Mouse (Mus musculus): ENCODE measurements at regions not wholly inside any gene's neighbourhood (a gene's known extent, or its start where the extent isn't known, plus 50 kb on each side); places are given as distances from the start of the nearest gene placed in this dataset.

- no peak for DNase-seq (ENCODE audit: low read depth, low spot score)
Observed at GRCm38 (mm10) chr3:155246628-155247027, 153.4 kb downstream of the Lrriq3 start.

- no peak for DNase-seq (ENCODE audit: low read depth, low spot score)
Observed at GRCm38 (mm10) chr3:155247124-155247523, 153.9 kb downstream of the Lrriq3 start.

DNA sequence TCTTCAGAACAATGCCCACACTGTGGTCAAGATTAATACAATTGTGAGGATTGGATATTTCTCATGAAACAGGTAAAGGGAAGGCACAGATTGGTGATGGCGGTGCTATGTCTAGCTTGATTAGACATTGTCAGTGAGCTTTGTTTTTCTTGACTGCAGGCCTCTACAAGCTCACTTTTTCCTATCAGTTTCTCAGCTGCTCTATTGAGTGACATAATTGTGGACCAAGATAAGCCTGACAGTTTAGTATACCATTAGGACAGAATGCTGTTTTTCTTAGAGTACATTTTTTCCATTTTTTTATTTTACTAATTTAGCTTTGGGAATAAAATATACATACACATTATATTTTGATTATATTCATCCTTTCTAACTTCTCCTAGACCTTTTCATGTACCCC lies 154.7 kb downstream of the Lrriq3 start:
- no peak for DNase-seq (ENCODE audit: low read depth, low spot score)

GRCm38 (mm10) chr3:155250904-155251303 lies 157.7 kb downstream of the Lrriq3 start:
- DNase-seq (ENCODE audit: low read depth, low spot score), result no peak

DNA sequence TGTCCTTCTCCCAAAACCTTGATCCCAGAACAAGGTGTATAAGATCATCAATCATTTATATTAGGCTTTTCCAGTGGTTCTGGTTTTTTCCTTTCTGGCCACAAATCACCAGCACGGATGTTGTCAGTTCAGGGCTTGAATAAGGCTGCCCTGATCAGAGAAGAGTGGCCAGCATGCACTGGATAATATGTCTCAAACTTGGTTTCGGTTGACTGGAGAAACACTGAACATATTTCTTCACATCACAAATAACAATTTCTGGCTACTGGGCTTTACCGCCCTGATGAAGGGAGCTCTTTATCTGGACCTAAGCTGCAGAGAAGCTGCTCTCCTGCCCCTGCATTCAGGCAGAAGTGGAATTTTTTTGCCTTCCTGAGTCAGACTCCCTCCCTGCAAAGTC lies 205.0 kb downstream of the Lrriq3 start:
- no peak for DNase-seq (ENCODE audit: low read depth, low spot score)

DNA sequence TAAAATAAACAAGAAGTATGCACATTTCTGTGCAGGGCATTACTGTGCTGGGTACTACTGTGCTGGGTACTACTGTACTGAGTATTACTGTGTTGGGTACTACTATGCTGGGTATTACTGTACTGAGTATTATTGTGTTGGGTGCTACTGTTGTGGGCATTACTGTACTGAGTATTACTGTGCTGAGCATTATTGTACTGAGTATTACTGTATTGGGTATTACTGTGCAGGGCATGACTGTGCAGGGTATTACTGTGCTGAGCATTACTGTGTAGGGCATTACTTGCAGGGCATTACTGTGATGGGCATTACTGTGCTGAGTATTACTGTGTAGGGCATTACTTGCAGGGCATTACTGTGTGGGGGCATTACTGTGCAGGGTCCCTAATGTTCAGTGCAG lies 205.5 kb downstream of the Lrriq3 start:
- DNase-seq (ENCODE audit: low read depth, low spot score), result no peak

DNA sequence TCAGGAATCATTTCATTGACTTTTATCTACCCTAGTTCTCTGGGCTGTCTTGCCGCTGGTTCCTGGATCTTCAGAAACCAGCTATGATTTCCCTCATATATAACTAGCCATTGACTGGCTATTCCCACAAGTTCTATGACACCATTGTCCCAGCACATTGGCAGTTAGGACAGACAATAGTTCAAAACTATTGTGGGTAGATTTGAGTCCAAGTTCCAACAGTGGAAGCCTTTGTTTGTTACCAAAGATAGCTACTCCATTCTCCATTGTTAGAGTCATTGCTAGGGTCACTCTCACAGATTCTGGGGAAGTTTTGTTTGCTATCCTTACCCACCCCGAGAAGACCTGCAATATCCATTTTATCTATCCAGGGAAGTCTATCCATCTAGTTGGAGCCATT lies 229.1 kb downstream of the Lrriq3 start:
- no peak for DNase-seq (ENCODE audit: low read depth, low spot score)

DNA sequence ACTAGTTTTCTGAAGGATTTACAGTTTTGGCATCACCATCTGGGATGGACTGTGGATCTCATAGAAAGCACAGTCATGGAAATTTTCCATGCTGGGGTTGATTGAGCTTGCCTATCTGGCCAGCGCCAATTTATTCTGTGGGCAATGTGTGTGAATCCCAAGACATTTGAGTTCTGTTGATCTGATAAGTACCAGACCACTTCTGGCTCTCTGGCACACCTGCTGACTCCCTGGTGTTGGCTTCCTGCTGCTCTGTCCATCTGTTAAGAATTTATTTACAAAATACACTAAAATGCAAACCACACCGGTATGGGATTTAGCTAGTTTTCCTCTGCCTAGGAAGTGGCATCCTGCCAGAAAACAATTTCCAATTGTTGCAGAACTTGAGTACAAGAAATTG lies 236.5 kb downstream of the Lrriq3 start:
- no peak for DNase-seq (ENCODE audit: low read depth, low spot score)

DNA sequence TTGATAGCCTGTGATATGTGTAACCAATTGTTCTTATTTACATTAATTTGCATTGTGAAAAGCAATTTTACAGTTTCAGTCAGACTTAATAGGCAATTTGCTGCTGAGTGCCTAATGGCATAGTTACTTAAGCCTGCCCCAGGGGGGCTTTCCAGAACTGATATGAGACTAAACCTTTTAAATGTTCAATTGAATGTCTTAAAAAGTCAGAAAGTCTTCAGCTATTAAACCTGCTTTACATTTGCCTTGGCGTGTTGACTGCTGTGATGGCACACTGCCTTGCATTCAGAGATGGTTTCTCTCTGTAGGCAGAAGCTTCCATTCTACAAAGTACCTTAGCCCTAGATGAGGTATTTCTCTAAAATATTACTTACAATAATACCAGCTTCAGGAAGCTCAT lies 256.0 kb downstream of the Lrriq3 start:
- no peak for DNase-seq (ENCODE audit: low read depth, low spot score)

DNA sequence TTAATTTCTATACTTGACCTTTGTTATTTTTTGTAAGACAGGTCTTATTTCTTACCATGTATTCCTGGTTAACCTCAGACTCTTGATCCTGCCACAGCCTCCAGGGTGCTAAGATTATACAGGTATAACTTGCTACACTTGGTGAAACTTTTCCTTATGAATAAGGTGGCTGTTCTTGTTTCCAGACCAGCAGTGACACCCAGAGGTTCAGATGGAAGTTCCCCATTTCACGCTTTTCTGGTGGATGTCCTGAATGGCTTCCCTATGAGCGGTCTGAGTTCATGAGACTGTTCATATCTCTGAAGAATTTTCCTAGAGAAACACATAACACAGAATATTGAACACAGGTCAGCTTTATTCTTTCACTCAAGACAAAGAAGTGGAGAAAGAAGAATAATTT lies 258.4 kb downstream of the Lrriq3 start:
- DNase-seq (ENCODE audit: low read depth, low spot score), result no peak

- no peak for DNase-seq (ENCODE audit: low read depth, low spot score)
Observed at GRCm38 (mm10) chr3:155352277-155352802, 259.1 kb downstream of the Lrriq3 start.

DNA sequence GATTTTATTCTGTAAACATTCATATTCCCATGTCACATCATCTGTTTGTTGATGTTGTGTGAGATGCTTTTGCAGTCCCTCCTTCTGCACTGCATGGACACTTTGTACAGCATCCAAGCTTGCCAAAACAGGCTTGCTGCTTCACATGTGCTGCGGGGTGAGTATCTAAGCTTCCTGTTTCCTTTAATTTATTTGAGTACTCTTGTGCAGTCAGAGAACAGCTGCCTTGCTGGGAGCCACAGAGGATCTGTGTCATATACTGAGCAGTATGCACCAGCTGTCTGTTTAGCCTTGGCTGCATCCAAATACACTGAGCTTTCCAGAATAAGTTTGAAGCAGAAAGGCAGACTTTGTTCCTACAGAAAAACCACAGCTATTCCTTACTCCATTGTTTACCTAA lies 267.2 kb downstream of the Lrriq3 start:
- no peak for DNase-seq (ENCODE audit: low read depth, low spot score)

- DNase-seq (ENCODE audit: low read depth, low spot score), result no peak
Observed at GRCm38 (mm10) chr3:155370716-155371115, 277.5 kb downstream of the Lrriq3 start.

GRCm38 (mm10) chr3:155373591-155373990 lies 280.4 kb downstream of the Lrriq3 start:
- DNase-seq (ENCODE audit: low read depth, low spot score), result no peak

- DNase-seq (ENCODE audit: low read depth, low spot score), result no peak
Observed at GRCm38 (mm10) chr3:155381910-155382309, 288.7 kb downstream of the Lrriq3 start.

GRCm38 (mm10) chr3:155382817-155383216 lies 289.6 kb downstream of the Lrriq3 start:
- DNase-seq (ENCODE audit: low read depth, low spot score), result no peak

DNA sequence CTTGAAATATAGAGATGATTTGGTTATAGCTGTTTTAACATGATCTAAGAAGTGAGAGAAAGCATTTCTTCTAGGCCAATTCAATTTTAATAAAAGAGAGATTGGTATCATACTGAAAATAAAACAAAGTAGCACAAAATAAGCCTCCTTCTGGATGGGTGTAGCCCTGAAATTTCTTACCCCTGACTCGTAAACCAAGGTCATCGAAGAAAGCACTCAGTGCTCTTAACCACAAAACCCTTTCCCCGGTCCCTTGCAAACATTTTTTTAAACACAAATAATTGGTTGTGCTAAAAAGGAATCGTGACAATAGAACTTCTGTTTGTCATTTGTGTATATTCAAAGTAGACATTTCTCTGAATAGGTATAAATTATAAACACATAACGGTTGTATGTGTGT lies 297.4 kb downstream of the Lrriq3 start:
- no peak for DNase-seq (ENCODE audit: low read depth, low spot score)

GRCm38 (mm10) chr3:155396134-155396533 lies 302.9 kb downstream of the Lrriq3 start:
- DNase-seq (ENCODE audit: low read depth, low spot score), result no peak

GRCm38 (mm10) chr3:155401763-155402162 lies 308.5 kb downstream of the Lrriq3 start:
- DNase-seq (ENCODE audit: low read depth, low spot score), result no peak

GRCm38 (mm10) chr3:155408907-155409306 lies 315.7 kb downstream of the Lrriq3 start:
- DNase-seq (ENCODE audit: low read depth, low spot score), result peak; percentile 4

DNA sequence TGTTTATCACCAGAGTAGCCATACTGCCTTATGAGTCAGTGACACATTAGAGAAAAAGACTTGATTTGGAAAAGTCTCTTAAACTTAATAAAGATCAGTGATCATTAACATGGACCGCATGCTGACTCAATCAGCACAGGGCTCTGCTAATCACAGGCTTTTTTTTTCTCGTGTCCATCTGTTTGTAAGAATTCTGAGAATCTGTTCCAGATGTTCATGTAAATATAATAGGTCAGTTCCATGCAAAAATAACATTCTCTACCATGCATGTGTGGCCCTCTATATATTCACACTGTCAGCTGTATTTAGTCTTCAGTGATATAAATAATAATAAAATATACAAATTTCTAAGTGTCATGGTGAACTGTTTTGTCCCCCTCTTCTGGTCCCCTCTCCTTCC lies 316.1 kb downstream of the Lrriq3 start:
- no peak for DNase-seq (ENCODE audit: low read depth, low spot score)

DNA sequence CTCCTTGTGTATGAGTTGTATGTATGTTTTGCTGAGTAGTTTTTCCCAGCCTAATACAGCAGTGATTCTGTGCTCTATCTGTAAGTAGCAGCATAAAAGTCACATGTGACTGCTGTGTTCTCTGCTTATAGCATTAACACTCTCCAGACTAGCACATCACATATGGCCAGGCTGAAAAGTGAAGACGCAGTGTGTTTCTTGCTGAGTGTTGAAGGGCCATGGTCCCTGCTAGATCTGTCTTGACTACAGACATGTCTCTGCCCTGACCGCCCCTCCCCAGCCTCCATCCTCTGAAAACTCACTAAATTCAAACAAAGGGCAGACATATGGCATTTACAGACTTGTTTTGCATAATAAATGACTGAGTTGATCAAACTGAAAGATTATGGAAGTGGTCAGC lies 316.6 kb downstream of the Lrriq3 start:
- no peak for DNase-seq (ENCODE audit: low read depth, low spot score)

DNA sequence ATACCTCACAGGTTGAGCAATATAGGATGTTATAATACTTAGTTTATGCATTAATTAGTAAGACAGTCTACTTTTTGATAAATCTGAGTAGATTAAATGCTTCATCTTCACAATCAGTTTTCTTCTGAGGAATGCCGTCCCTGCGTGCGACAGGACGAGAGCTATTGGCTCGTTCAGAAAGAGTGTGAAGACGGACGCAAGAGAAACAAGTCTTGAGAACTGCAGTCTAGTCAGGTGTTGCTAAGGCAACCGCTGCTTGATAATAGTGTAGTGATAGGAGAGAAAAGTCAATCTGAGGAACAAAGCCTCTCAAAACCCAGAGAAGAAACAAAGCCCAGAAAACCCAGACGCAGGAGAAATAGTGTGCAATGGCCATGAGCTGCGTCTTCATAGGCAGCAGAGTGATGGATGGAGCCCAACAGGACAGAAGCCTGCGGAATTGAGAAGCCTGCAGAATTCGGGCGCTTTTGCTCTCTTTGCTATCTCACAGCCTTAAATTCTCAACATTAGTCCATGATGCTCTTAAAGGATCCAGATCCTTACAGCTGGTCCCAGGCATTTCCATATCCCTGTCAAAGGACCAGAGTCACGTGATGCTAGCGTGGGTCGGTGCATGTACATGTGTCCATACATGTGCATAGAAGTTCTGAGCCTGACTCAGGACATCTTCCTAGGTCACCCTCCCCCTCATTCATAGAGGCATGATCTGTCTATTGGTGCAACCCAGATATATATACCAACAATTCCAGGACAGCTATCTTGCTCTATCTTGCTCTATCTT lies 366.7 kb downstream of the Lrriq3 start:
- DNase-seq (ENCODE audit: low read depth, low spot score), result peak; percentile 11

DNA sequence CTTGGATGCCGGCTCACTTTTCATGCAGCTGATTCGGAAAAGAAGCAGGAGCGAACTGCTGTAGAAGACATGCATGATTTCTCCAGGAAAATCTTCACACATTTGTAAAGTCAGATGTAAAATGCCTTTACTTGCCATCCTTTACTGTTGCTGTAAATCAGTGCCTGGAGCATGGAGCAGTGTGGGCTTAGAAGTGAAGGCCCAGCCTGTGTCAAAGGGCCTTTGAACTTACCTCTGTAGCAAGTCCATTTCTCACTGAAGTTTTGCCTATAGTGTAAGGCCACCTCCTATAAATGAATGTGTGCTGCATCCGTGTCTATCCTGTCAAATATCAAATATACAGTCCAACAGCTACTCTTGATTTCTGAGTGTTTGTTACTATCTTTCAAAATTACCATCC lies 368.9 kb downstream of the Lrriq3 start:
- DNase-seq (ENCODE audit: low read depth, low spot score), result no peak

All from R1 (cell line).